Mouse (Mus musculus) embryonic facial prominence, embryonic 14.5 days (tissue): ENCODE results near the gene Zfp747. TPM values are rescaled to one million over a fixed set of nuclear protein-coding genes. Genes with fewer than 3 reads are reported as not detected.
A peak's percentile ranks its signal among the peaks of the same experiment; 100 is the strongest.
"Not testable (repeated sequence)": the region's sequence is repeated elsewhere in the genome, so short reads cannot be mapped to it uniquely, and the experiment has no call there.

ENCODE experiments used
- ATAC-seq: fragments of 200-750 bp; cut with Nextera tagmentation; 2 replicates; pipeline ENCODE4 v1.8.0; 2017; ENCODE audit warnings: low read depth, moderate number of reproducible peaks, moderate TSS enrichment
- DNase-seq: peaks from one replicate; pipeline ENCODE4 v3.0.0-alpha.2; 2015; ENCODE audit warnings: low spot score
- H3K27ac ChIP-seq: fragments of 300-500 bp; sonication (generic); replicated peaks from 2 replicates; pipeline ENCODE4 v1.5.1; 2014; ENCODE audit warnings: low read depth, mild to moderate bottlenecking, low read length, moderate library complexity
- H3K27me3 ChIP-seq: fragments of 300-500 bp; sonication (generic); replicated peaks from 2 replicates; pipeline ENCODE4 v1.6.1; 2014; ENCODE audit warnings: low read length; ENCODE audit not compliant: control insufficient read depth, insufficient read depth
- H3K36me3 ChIP-seq: fragments of 300-500 bp; sonication (generic); 2 replicates; pipeline ENCODE4 v1.6.1; 2014; ENCODE audit warnings: low read length, mixed read lengths; ENCODE audit not compliant: control insufficient read depth, insufficient read depth
- H3K4me1 ChIP-seq: fragments of 300-500 bp; sonication (generic); 2 replicates; pipeline ENCODE4 v1.6.1; 2014; ENCODE audit warnings: antibody characterized with exemption, low read length; ENCODE audit not compliant: control insufficient read depth, insufficient read depth
- H3K4me2 ChIP-seq: fragments of 300-500 bp; sonication (generic); 2 replicates; pipeline ENCODE4 v1.6.1; 2014; ENCODE audit warnings: low read depth, mild to moderate bottlenecking, low read length, moderate library complexity, mixed read lengths
- H3K4me3 ChIP-seq: fragments of 300-500 bp; sonication (generic); 2 replicates; pipeline ENCODE4 v1.5.1; 2014; ENCODE audit warnings: low read depth, mild to moderate bottlenecking, low read length
- H3K9ac ChIP-seq: fragments of 300-500 bp; sonication (generic); 2 replicates; pipeline ENCODE4 v1.6.1; 2014; ENCODE audit warnings: low read depth, mild to moderate bottlenecking, low read length, moderate library complexity, mixed read lengths
- H3K9me3 ChIP-seq: fragments of 300-500 bp; sonication (generic); 2 replicates; pipeline ENCODE4 v1.6.1; 2016; ENCODE audit warnings: low read length; ENCODE audit not compliant: control insufficient read depth
- WGBS: fragments of 180-500 bp; shearing (Covaris S2); extraction: QIAGEN DNeasy Blood & Tissue Kit; methylation state at CpG from one replicate; pipeline ENCODE4 v1.1.7; 2014; 5-methylcytosine and 5-hydroxymethylcytosine counted together
- polyA plus RNA-seq: library from polyadenylated mRNA; unstranded; fragments of >200 nt; fragmentation: Nextera tagmentation; extraction: Ambion mirVana; gene quantifications from 2 replicates; pipeline ENCODE4 v1.2.1, GENCODE M21; 2014

The Zfp747 gene
- 4.9 and 7.3 TPM in 2 replicates for polyA plus RNA-seq

- not testable (repeated sequence) for H3K4me1 ChIP-seq, H3K9me3 ChIP-seq, H3K27me3 ChIP-seq
- DNase-seq (peak; percentile 97), ATAC-seq (peak; percentile 94)
- WGBS = 2% methylated on average over 40 of the region's 49 CpGs
- Histone ChIP-seq H3K36me3 (peaks cover 17% of the 10 kb centered on the region; the same call in 1 of the 2 replicates), H3K9ac (peak within 1 kb of the TSS; percentile 73), H3K27ac (peak within 1 kb of the TSS; percentile 63; the same call in 1 of the 2 replicates), H3K4me2 (peak within 1 kb of the TSS; percentile 66), H3K4me3 (peak within 1 kb of the TSS; percentile 59)
Measured at GRCm38 (mm10) chr7:127375271-127376245, at the start of gene Zfp747. Gene Zfp747, minus strand, starts transcription at chr7:127376050.

GRCm38 (mm10) chr7:127425291-127425690 lies 49.4 kb upstream of the Zfp747 start:
- no peak for ATAC-seq
- WGBS = 83% methylated on average over 3 of the region's 3 CpGs
- no peaks in the 10 kb centered on the region for H3K9me3 ChIP-seq
- 0 out of 2 replicates have a peak, but pooled peaks cover 3% of the 10 kb centered on the region for H3K27me3 ChIP-seq
- no peak overlapping the region for H3K4me2 ChIP-seq
- DNase-seq = no peak
- no peak overlapping the region for H3K9ac ChIP-seq
- H3K27ac ChIP-seq = no peak overlapping the region
- H3K4me1 ChIP-seq = peaks cover 5% of the 10 kb centered on the region; the same call in 1 of the 2 replicates
- H3K4me3 ChIP-seq = no peak overlapping the region
- H3K36me3 ChIP-seq = no peaks in the 10 kb centered on the region

- peak; percentile 51; the same call in 1 of the 2 replicates for ATAC-seq
Measured at GRCm38 (mm10) chr7:127422247-127422646, 46.4 kb upstream of the Zfp747 start.

GRCm38 (mm10) chr7:127421388-127422191 lies 45.7 kb upstream of the Zfp747 start, which contains the start of gene Zfp688:
Gene Zfp688, minus strand, starts transcription at chr7:127422068.
- Histone ChIP-seq H3K9ac (peak within 1 kb of the TSS; percentile 83), H3K4me3 (peak within 1 kb of the TSS; percentile 78), H3K27me3 (0 out of 2 replicates have a peak, but pooled peaks cover 3% of the 10 kb centered on the region), H3K4me1 (peaks cover 5% of the 10 kb centered on the region; the same call in 1 of the 2 replicates), H3K27ac (peak within 1 kb of the TSS; percentile 45; the same call in 1 of the 2 replicates), H3K9me3 (no peaks in the 10 kb centered on the region), H3K4me2 (peak within 1 kb of the TSS; percentile 96), H3K36me3 (peaks cover 9% of the 10 kb centered on the region; the same call in 1 of the 2 replicates)
- DNase-seq = peak; percentile 95
- WGBS = under 1% methylated on average over 37 of the region's 48 CpGs
- ATAC-seq = peak; percentile 98

More at GRCm38 (mm10) chr7:127422247-127422646, 46.4 kb upstream of the Zfp747 start:
- peak; percentile 35 for DNase-seq
- Histone ChIP-seq H3K27me3 (0 out of 2 replicates have a peak, but pooled peaks cover 3% of the 10 kb centered on the region), H3K4me2 (peak overlapping the region; percentile 96), H3K4me1 (peaks cover 5% of the 10 kb centered on the region; the same call in 1 of the 2 replicates), H3K9me3 (no peaks in the 10 kb centered on the region), H3K9ac (peak overlapping the region; percentile 83), H3K36me3 (peaks cover 9% of the 10 kb centered on the region; the same call in 1 of the 2 replicates), H3K4me3 (peak overlapping the region; percentile 78), H3K27ac (peak overlapping the region; percentile 45; the same call in 1 of the 2 replicates)
- 2% methylated on average over 15 of the region's 15 CpGs for WGBS

GRCm38 (mm10) chr7:127411418-127411817 lies 35.6 kb upstream of the Zfp747 start:
- 77% methylated on average over 2 of the region's 2 CpGs for WGBS
- no peaks in the 10 kb centered on the region for H3K9me3 ChIP-seq

GRCm38 (mm10) chr7:127406002-127406987 lies 30.4 kb upstream of the Zfp747 start, which contains the start of gene Zfp764:
Gene Zfp764, minus strand, starts transcription at chr7:127406822.
- H3K4me1 ChIP-seq, H3K27me3 ChIP-seq, H3K36me3 ChIP-seq, H3K9me3 ChIP-seq: not testable (repeated sequence)
- peak within 1 kb of the TSS; percentile 58 for H3K4me3 ChIP-seq
- H3K4me2 ChIP-seq = peak within 1 kb of the TSS; percentile 79
- peak within 1 kb of the TSS; percentile 76; the same call in 1 of the 2 replicates for H3K27ac ChIP-seq
- 6% methylated on average over 24 of the region's 40 CpGs for WGBS
- DNase-seq (peak; percentile 93), ATAC-seq (peak; percentile 95)
- peak within 1 kb of the TSS; percentile 71 for H3K9ac ChIP-seq

More at GRCm38 (mm10) chr7:127411418-127411817, 35.6 kb upstream of the Zfp747 start:
- H3K27ac ChIP-seq = no peak overlapping the region
- H3K36me3 ChIP-seq = no peaks in the 10 kb centered on the region
- ATAC-seq = no peak
- no peak overlapping the region for H3K4me3 ChIP-seq
- no peak for DNase-seq
- no peak overlapping the region for H3K9ac ChIP-seq
- H3K4me2 ChIP-seq = no peak overlapping the region
- no peaks in the 10 kb centered on the region for H3K4me1 ChIP-seq
- no peaks in the 10 kb centered on the region for H3K27me3 ChIP-seq

- ATAC-seq, H3K27me3 ChIP-seq, H3K4me3 ChIP-seq, H3K4me1 ChIP-seq, H3K27ac ChIP-seq, H3K36me3 ChIP-seq, H3K4me2 ChIP-seq, H3K9me3 ChIP-seq, DNase-seq, H3K9ac ChIP-seq: not testable (repeated sequence)
- 90% methylated on average over 5 of the region's 6 CpGs for WGBS
Measured at GRCm38 (mm10) chr7:127404101-127404500, 28.3 kb upstream of the Zfp747 start.
